Mouse (Mus musculus) neural tube, embryonic 13.5 days (tissue): ENCODE results near the gene Rinl. TPM values are rescaled to one million over a fixed set of nuclear protein-coding genes. Genes with fewer than 3 reads are reported as not detected.

Experiments used
- ATAC-seq: fragments of 200-750 bp; cut with Nextera tagmentation; 2 replicates; pipeline ENCODE4 v1.8.0; 2017; ENCODE audit warnings: low read depth, mild to moderate bottlenecking, moderate TSS enrichment, moderate library complexity
- H3K27ac ChIP-seq: fragments of 300-500 bp; sonication (generic); replicated peaks from 2 replicates; pipeline ENCODE4 v1.5.1; 2015; ENCODE audit warnings: moderate library complexity, mild to moderate bottlenecking, inconsistent platforms
- H3K27me3 ChIP-seq: fragments of 300-500 bp; sonication (generic); 2 replicates; pipeline ENCODE4 v1.6.1; 2015; ENCODE audit warnings: mild to moderate bottlenecking, inconsistent platforms
- H3K36me3 ChIP-seq: fragments of 300-500 bp; sonication (generic); 2 replicates; pipeline ENCODE4 v1.6.1; 2015; ENCODE audit warnings: mild to moderate bottlenecking, inconsistent platforms
- H3K4me1 ChIP-seq: fragments of 300-500 bp; sonication (generic); replicated peaks from 2 replicates; pipeline ENCODE4 v1.6.1; 2015; ENCODE audit warnings: inconsistent platforms
- H3K4me2 ChIP-seq: fragments of 300-500 bp; sonication (generic); 2 replicates; pipeline ENCODE4 v1.6.1; 2015; ENCODE audit warnings: inconsistent platforms, mild to moderate bottlenecking, moderate library complexity
- H3K4me3 ChIP-seq: fragments of 300-500 bp; sonication (generic); 2 replicates; pipeline ENCODE4 v1.5.1; 2015; ENCODE audit warnings: mild to moderate bottlenecking, inconsistent platforms
- H3K9ac ChIP-seq: fragments of 300-500 bp; sonication (generic); 2 replicates; pipeline ENCODE4 v1.6.1; 2015; ENCODE audit warnings: moderate library complexity, mild to moderate bottlenecking, inconsistent platforms
- H3K9me3 ChIP-seq: fragments of 300-500 bp; sonication (generic); 2 replicates; pipeline ENCODE4 v1.6.1; 2016; ENCODE audit warnings: inconsistent platforms
- WGBS: fragments of 180-500 bp; shearing (Covaris S2); methylation state at CpG from one replicate; pipeline ENCODE4 v1.1.7; 2015; 5-methylcytosine and 5-hydroxymethylcytosine counted together
- polyA plus RNA-seq: library from polyadenylated mRNA; unstranded; fragments of >200 nt; fragmentation: Nextera tagmentation; extraction: Ambion mirVana; gene quantifications from 2 replicates; pipeline ENCODE4 v1.2.1, GENCODE M21; 2015

The Rinl gene
- polyA plus RNA-seq = 1.7 and 2.6 TPM in 2 replicates

- Histone ChIP-seq H3K27me3 (no peaks in the 10 kb centered on the region), H3K4me1 (no peaks in the 10 kb centered on the region), H3K4me3 (no peak within 1 kb of the TSS), H3K9me3 (no peaks in the 10 kb centered on the region), H3K27ac (no peak within 1 kb of the TSS), H3K4me2 (no peak within 1 kb of the TSS), H3K9ac (no peak within 1 kb of the TSS), H3K36me3 (peaks cover 43% of the 10 kb centered on the region)
- no peak for ATAC-seq
- WGBS = 64% methylated on average over 5 of the region's 5 CpGs
Measured at GRCm38 (mm10) chr7:28788307-28789195, at the start of gene Rinl. TSS of gene Rinl (plus strand) at chr7:28788969.

DNA sequence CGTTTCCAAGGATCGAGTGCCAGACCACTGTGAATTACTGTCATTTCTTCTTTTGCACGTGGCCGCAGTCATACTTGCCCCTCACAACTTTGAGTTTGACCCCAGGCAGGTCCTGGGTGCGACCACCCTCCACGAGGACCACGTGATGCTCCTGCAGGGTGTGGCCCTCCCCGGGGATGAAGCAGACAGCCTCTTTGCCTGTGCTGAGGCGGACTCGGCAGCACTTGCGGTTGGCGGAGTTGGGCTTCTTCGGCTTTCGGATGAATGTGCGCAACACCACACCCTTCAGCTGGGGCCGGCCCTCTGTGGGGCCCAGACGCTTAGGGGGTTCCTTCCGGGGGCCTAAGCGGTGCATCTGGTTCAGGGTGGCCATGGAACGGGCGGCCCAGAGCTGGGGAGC is 48.9 kb upstream of the Rinl start:
- Histone ChIP-seq H3K4me1 (peaks cover 21% of the 10 kb centered on the region), H3K27ac (no peak overlapping the region), H3K9ac (no peak overlapping the region), H3K27me3 (no peaks in the 10 kb centered on the region), H3K9me3 (no peaks in the 10 kb centered on the region), H3K4me2 (no peak overlapping the region), H3K4me3 (no peak overlapping the region), H3K36me3 (peaks cover 28% of the 10 kb centered on the region)
- no peak for ATAC-seq
- 94% methylated on average over 21 of the region's 21 CpGs for WGBS

DNA sequence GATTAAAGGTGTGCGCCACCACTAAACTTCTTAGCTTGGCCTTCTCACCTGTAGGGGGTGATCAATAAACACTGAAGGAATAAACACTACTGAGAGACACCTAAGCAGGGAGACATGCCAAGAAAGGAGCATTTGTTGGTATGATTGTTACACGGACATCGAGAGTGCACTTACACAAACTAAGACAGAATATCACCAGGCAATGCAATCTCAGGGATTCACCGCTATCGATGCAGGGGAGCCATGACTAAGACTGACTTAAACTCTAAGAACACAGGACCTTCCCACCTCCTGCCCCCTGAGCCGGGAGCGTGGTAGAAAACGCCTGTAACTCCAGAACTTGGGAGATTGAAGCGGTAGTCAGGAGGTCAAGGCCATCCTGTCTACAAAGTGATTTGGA is 47.8 kb upstream of the Rinl start:
- 34% methylated on average over 9 of the region's 9 CpGs for WGBS
- H3K4me2 ChIP-seq = peak overlapping the region; percentile 87
- no peak for ATAC-seq
- peaks cover 31% of the 10 kb centered on the region for H3K36me3 ChIP-seq
- peak overlapping the region; percentile 87 for H3K9ac ChIP-seq
- H3K4me3 ChIP-seq = peak overlapping the region; percentile 61
- peak overlapping the region; percentile 65; the same call in 1 of the 2 replicates for H3K27ac ChIP-seq
- no peaks in the 10 kb centered on the region for H3K9me3 ChIP-seq
- peaks cover 21% of the 10 kb centered on the region for H3K4me1 ChIP-seq
- no peaks in the 10 kb centered on the region for H3K27me3 ChIP-seq

GRCm38 (mm10) chr7:28741368-28741708 is 47.4 kb upstream of the Rinl start:
- ATAC-seq = peak; percentile 26
- H3K27ac ChIP-seq = peak overlapping the region; percentile 65
- H3K27me3 ChIP-seq = no peaks in the 10 kb centered on the region

GRCm38 (mm10) chr7:28741709-28742438 is 46.9 kb upstream of the Rinl start, which contains the start of the genes Mrps12 and Sars2:
TSS of gene Mrps12 (minus strand) at chr7:28741820.
TSS of gene Sars2 (plus strand) at chr7:28741992.
- ATAC-seq = peak; percentile 99
- peaks cover 39% of the 10 kb centered on the region for H3K36me3 ChIP-seq
- H3K27me3 ChIP-seq = no peaks in the 10 kb centered on the region
- H3K4me3 ChIP-seq = peak within 1 kb of the TSS; percentile 61
- peak within 1 kb of the TSS; percentile 78 for H3K27ac ChIP-seq
- under 1% methylated on average over 39 of the region's 39 CpGs for WGBS
- no peaks in the 10 kb centered on the region for H3K9me3 ChIP-seq
- H3K9ac ChIP-seq = peak within 1 kb of the TSS; percentile 87
- H3K4me1 ChIP-seq = peaks cover 21% of the 10 kb centered on the region
- H3K4me2 ChIP-seq = peak within 1 kb of the TSS; percentile 87

More at GRCm38 (mm10) chr7:28741368-28741708, 47.4 kb upstream of the Rinl start:
- Histone ChIP-seq H3K4me3 (peak overlapping the region; percentile 61), H3K9ac (peak overlapping the region; percentile 87), H3K4me2 (peak overlapping the region; percentile 87), H3K36me3 (peaks cover 35% of the 10 kb centered on the region), H3K9me3 (no peaks in the 10 kb centered on the region), H3K4me1 (peaks cover 21% of the 10 kb centered on the region)
- WGBS = 1% methylated on average over 13 of the region's 13 CpGs

- Histone ChIP-seq H3K4me3 (no peak overlapping the region), H3K27me3 (no peaks in the 10 kb centered on the region), H3K4me2 (no peak overlapping the region), H3K27ac (no peak overlapping the region), H3K4me1 (0 out of 2 replicates have a peak, but pooled peaks cover 7% of the 10 kb centered on the region), H3K9me3 (no peaks in the 10 kb centered on the region), H3K36me3 (peaks cover 43% of the 10 kb centered on the region), H3K9ac (no peak overlapping the region)
- ATAC-seq = no peak
- WGBS = 96% methylated on average over 7 of the region's 7 CpGs
Measured at GRCm38 (mm10) chr7:28749935-28750334, 38.8 kb upstream of the Rinl start.

DNA sequence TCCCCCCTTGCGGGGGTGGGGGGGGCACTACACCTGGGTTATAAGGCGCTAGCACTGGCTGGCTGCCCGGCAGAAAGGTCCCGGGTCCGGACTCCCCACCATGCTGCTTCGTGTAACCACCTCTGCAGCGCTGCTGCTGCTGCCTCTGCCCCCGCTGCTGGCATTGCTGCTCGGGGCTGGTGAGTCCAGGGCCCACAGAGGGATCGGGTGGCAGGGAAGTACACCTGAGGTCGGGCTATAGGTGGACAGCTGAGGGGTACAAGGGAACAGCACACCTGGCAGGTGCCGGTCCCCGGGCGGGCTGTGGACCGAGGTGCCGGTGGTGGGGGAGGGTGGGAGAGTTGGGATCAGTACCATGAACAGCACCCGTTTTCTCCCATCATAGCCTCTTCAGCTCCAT is 32.7 kb upstream of the Rinl start, which contains the start of gene Ccer2:
Gene Ccer2 (plus strand): TSS at position 96 of the 400 bp plus-strand sequence.
- WGBS = 6% methylated on average over 17 of the region's 17 CpGs

GRCm38 (mm10) chr7:28758623-28759022 is 30.1 kb upstream of the Rinl start:
- WGBS = 78% methylated on average over 13 of the region's 13 CpGs
- H3K4me2 ChIP-seq = no peak overlapping the region
- peaks cover 67% of the 10 kb centered on the region for H3K36me3 ChIP-seq
- H3K27me3 ChIP-seq = peaks cover 25% of the 10 kb centered on the region
- no peak overlapping the region for H3K9ac ChIP-seq
- H3K4me1 ChIP-seq = peaks cover 11% of the 10 kb centered on the region
- H3K4me3 ChIP-seq = no peak overlapping the region
- no peak for ATAC-seq
- no peaks in the 10 kb centered on the region for H3K9me3 ChIP-seq
- H3K27ac ChIP-seq = no peak overlapping the region

More for the DNA sequence above, 32.7 kb upstream of the Rinl start, which contains the start of gene Ccer2:
- peaks cover 59% of the 10 kb centered on the region for H3K36me3 ChIP-seq
- H3K9me3 ChIP-seq = no peaks in the 10 kb centered on the region
- no peak; the same call in 1 of the 2 replicates for ATAC-seq
- H3K4me2 ChIP-seq = peak within 1 kb of the TSS; percentile 46
- peaks cover 11% of the 10 kb centered on the region for H3K4me1 ChIP-seq
- H3K27ac ChIP-seq = no peak within 1 kb of the TSS
- H3K9ac ChIP-seq = peak within 1 kb of the TSS; percentile 61
- peaks cover 25% of the 10 kb centered on the region for H3K27me3 ChIP-seq
- H3K4me3 ChIP-seq = peak within 1 kb of the TSS; percentile 17

- H3K4me2 ChIP-seq = no peak overlapping the region
- no peak overlapping the region for H3K27ac ChIP-seq
- no peak for ATAC-seq
- H3K4me1 ChIP-seq = peaks cover 15% of the 10 kb centered on the region
- WGBS = 93% methylated on average over 9 of the region's 9 CpGs
- H3K27me3 ChIP-seq = peaks cover 10% of the 10 kb centered on the region
- no peaks in the 10 kb centered on the region for H3K9me3 ChIP-seq
- H3K4me3 ChIP-seq = no peak overlapping the region
- no peak overlapping the region for H3K9ac ChIP-seq
- H3K36me3 ChIP-seq = peaks cover 60% of the 10 kb centered on the region
Measured at GRCm38 (mm10) chr7:28761907-28762306, 26.9 kb upstream of the Rinl start.

- WGBS = 87% methylated on average over 6 of the region's 6 CpGs
- no peak overlapping the region for H3K27ac ChIP-seq
- H3K27me3 ChIP-seq = no peaks in the 10 kb centered on the region
- H3K9me3 ChIP-seq = no peaks in the 10 kb centered on the region
- H3K4me1 ChIP-seq = peaks cover 41% of the 10 kb centered on the region
- H3K36me3 ChIP-seq = peaks cover 30% of the 10 kb centered on the region
- peak overlapping the region; percentile 73 for H3K4me3 ChIP-seq
- peak overlapping the region; percentile 65 for H3K4me2 ChIP-seq
- peak overlapping the region; percentile 81; the same call in 1 of the 2 replicates for H3K9ac ChIP-seq
- ATAC-seq = no peak
Measured at GRCm38 (mm10) chr7:28765211-28765610, 23.6 kb upstream of the Rinl start.

DNA sequence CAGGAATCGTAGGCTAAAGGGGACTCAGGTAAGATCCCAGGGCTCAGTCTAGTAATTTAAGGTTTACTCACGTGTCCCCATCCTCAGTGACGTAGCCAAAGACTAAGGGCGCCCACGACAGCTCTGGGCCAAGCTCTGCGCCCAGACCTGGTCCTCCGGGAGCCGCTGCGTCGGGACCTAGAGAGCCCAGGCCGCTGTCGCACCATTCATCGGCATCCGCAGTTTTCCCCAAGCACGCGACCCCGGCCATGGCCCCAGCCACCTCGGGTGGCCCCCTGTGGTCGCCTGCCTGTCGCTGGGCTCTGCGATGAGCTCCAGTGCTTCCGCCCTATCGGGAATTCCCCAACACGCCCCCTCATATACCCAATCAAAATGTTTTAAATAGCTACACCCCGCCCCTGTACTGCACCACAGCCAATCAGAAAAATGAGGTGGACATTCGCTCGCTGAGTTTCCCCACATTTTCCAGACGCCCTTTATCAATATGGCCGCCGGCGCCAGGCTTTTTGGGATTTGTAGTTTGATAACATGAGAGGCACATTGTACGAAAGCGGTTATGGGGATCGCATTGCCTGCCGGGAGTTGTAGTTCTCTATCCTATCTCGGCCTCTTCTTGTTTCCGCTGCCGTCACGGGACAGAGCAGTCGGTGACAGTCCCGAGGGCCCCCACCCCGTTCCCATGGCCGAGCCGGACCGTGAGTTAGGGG is 22.4 kb upstream of the Rinl start, which contains the start of gene Sirt2:
Gene Sirt2 (plus strand): TSS at position 563 of the 707 bp plus-strand sequence.
- Histone ChIP-seq H3K9me3 (no peaks in the 10 kb centered on the region), H3K9ac (peak within 1 kb of the TSS; percentile 89), H3K4me1 (peaks cover 41% of the 10 kb centered on the region), H3K27me3 (no peaks in the 10 kb centered on the region), H3K27ac (peak within 1 kb of the TSS; percentile 42; the same call in 1 of the 2 replicates), H3K36me3 (peaks cover 19% of the 10 kb centered on the region), H3K4me3 (peak within 1 kb of the TSS; percentile 73), H3K4me2 (peak within 1 kb of the TSS; percentile 74)
- under 1% methylated on average over 45 of the region's 45 CpGs for WGBS
- ATAC-seq = peak; percentile 98
